Mouse (Mus musculus) olfactory bulb, adult 2 months (tissue): Measurements from ENCODE around the gene Lmtk2.

Experiments
- CTCF ChIP-seq: fragments of 200-500 bp; IDR thresholded peaks from 2 replicates; pipeline ENCODE4 v1.5.1; 2012; ENCODE audit warnings: low read depth, mild to moderate bottlenecking, low read length, moderate library complexity; ENCODE audit not compliant: insufficient read depth
- POLR2A ChIP-seq: fragments of 200-500 bp; IDR thresholded peaks from 2 replicates; pipeline ENCODE4 v1.6.1; 2012; ENCODE audit warnings: mild to moderate bottlenecking, low read depth, low read length, moderate library complexity; ENCODE audit not compliant: insufficient read depth

- TF ChIP-seq CTCF, result no peak
- TF ChIP-seq POLR2A, result no peak
These were observed 58.9 kb downstream of the Lmtk2 start for GRCm38 (mm10) chr5:144159137-144159536.
